Mouse (Mus musculus) R1 (cell line): ENCODE measurements around the gene Cdkal1.
A peak's percentile ranks its signal among the peaks of the same experiment; 100 is the strongest.

Experiments
- DNase-seq: peaks from one replicate; pipeline ENCODE4 v3.0.0-alpha.2; 2018; ENCODE audit warnings: low read depth, low spot score

The Cdkal1 gene

GRCm38 (mm10) chr13:29503147-29504044, 352.1 kb downstream of the Cdkal1 start:
- no peak for DNase-seq

GRCm38 (mm10) chr13:29502481-29503146, 352.9 kb downstream of the Cdkal1 start:
- no peak for DNase-seq

- peak; percentile 19 for DNase-seq
These were observed 354.3 kb downstream of the Cdkal1 start for GRCm38 (mm10) chr13:29501173-29501572.

- DNase-seq = no peak
These were observed 355.7 kb downstream of the Cdkal1 start for GRCm38 (mm10) chr13:29499750-29500149.

- DNase-seq = no peak
These were observed 358.2 kb downstream of the Cdkal1 start for GRCm38 (mm10) chr13:29497286-29497685.

- DNase-seq = no peak
These were observed 365.1 kb downstream of the Cdkal1 start for GRCm38 (mm10) chr13:29490341-29490740.

GRCm38 (mm10) chr13:29489476-29489875, 366.0 kb downstream of the Cdkal1 start:
- no peak for DNase-seq

GRCm38 (mm10) chr13:29486709-29487108, 368.8 kb downstream of the Cdkal1 start:
- DNase-seq = no peak

GRCm38 (mm10) chr13:29483950-29484349, 371.5 kb downstream of the Cdkal1 start:
- no peak for DNase-seq

GRCm38 (mm10) chr13:29482147-29482863, 373.2 kb downstream of the Cdkal1 start:
- no peak for DNase-seq

GRCm38 (mm10) chr13:29476421-29476820, 379.1 kb downstream of the Cdkal1 start:
- DNase-seq = no peak

- DNase-seq = no peak
These were observed 381.2 kb downstream of the Cdkal1 start for GRCm38 (mm10) chr13:29474301-29474700.

GRCm38 (mm10) chr13:29473779-29474178, 381.7 kb downstream of the Cdkal1 start:
- no peak for DNase-seq

GRCm38 (mm10) chr13:29462271-29462670, 393.2 kb downstream of the Cdkal1 start:
- no peak for DNase-seq

- DNase-seq = no peak
These were observed 394.7 kb downstream of the Cdkal1 start for GRCm38 (mm10) chr13:29460741-29461140.

- no peak for DNase-seq
These were observed 397.1 kb downstream of the Cdkal1 start for GRCm38 (mm10) chr13:29458385-29458784.

GRCm38 (mm10) chr13:29437067-29437466, 418.4 kb downstream of the Cdkal1 start:
- no peak for DNase-seq

GRCm38 (mm10) chr13:29434726-29435125, 420.7 kb downstream of the Cdkal1 start:
- no peak for DNase-seq

GRCm38 (mm10) chr13:29430919-29431318, 424.6 kb downstream of the Cdkal1 start:
- DNase-seq = no peak

- no peak for DNase-seq
These were observed 425.6 kb downstream of the Cdkal1 start for GRCm38 (mm10) chr13:29429877-29430276.

- DNase-seq = no peak
These were observed 426.3 kb downstream of the Cdkal1 start for GRCm38 (mm10) chr13:29429196-29429595.

- DNase-seq = no peak
These were observed 438.9 kb downstream of the Cdkal1 start for GRCm38 (mm10) chr13:29416450-29417136.
